Mouse (Mus musculus) E14TG2a.4 (cell line): ENCODE results near the gene Megf11.

ENCODE experiments used
- CTCF ChIP-seq: conservative IDR thresholded peaks from 2 replicates; pipeline ENCODE4 v1.5.1; 2014; ENCODE audit warnings: low read length
- NANOG ChIP-seq: IDR thresholded peaks from 2 replicates; pipeline ENCODE4 v1.6.1; 2014; ENCODE audit warnings: borderline replicate concordance, low read length, mixed read lengths

DNA sequence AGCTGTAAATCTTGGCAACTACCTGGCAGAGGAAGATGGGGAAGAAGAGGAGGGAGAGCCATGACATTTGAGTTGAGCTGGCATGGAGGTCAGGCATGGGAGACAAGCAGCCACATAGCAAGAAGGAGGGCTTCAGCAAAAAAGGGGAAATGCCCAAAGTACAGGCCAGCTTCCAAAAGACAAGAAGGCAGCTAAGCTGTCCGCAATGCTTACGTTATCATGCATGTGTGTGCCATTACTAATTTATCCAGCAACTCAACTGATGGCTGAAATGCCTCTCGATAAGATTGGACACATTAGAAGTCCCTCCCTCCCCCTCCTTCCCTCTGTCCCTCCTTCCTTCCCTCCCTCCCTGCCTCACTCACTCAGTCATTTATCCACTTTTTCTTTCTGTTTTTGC is 260.0 kb downstream of the Megf11 start:
- TF ChIP-seq CTCF = no peak
- no peak for TF ChIP-seq NANOG
